Mouse (Mus musculus) lung, adult 2 months (tissue): Measurements from ENCODE around the gene Ggt5.

ENCODE experiments used
- CTCF ChIP-seq: fragments of 200-500 bp; IDR thresholded peaks from 2 replicates; pipeline ENCODE4 v1.5.1; 2011; ENCODE audit warnings: mild to moderate bottlenecking, low read length, control low read depth; ENCODE audit not compliant: insufficient read depth
- POLR2A ChIP-seq: fragments of 200-500 bp; IDR thresholded peaks from 2 replicates; pipeline ENCODE4 v1.6.1; 2011; ENCODE audit warnings: low read depth, mild to moderate bottlenecking, control low read depth, low read length, borderline replicate concordance; ENCODE audit errors: extremely low read depth

- TF ChIP-seq CTCF (no peak), POLR2A (no peak)
Measured at GRCm38 (mm10) chr10:75661381-75661780, 72.2 kb downstream of the Ggt5 start.
